Mouse (Mus musculus) bone marrow macrophage, adult 2 months (primary cell): ENCODE data around the gene Pdcd6.

Experiments used
- CTCF ChIP-seq: IDR thresholded peaks from 2 replicates; pipeline ENCODE4 v1.5.1; 2012; ENCODE audit warnings: low read depth, mild to moderate bottlenecking, low read length, moderate library complexity
- POLR2A ChIP-seq: IDR thresholded peaks from 2 replicates; pipeline ENCODE4 v1.6.1; 2012; ENCODE audit warnings: mild to moderate bottlenecking, low read depth, low read length, borderline replicate concordance

GRCm38 (mm10) chr13:74341036-74341435, 23.7 kb upstream of the Pdcd6 start:
- TF ChIP-seq CTCF (no peak), POLR2A (no peak)
